Mouse (Mus musculus) lung, embryonic 14.5 days (tissue): ENCODE data around the gene Myl3. TPM values are rescaled to one million over a fixed set of nuclear protein-coding genes. Genes with fewer than 3 reads are reported as not detected.

Experiments used
- ATAC-seq: fragments of 200-750 bp; cut with Nextera tagmentation; 2 replicates; pipeline ENCODE4 v1.8.0; 2017; ENCODE audit warnings: mild to moderate bottlenecking, moderate TSS enrichment, moderate library complexity; ENCODE audit not compliant: insufficient read depth
- DNase-seq: peaks from one replicate; pipeline ENCODE4 v3.0.0-alpha.2; 2015
- H3K27ac ChIP-seq: fragments of 300-500 bp; sonication (generic); 2 replicates; pipeline ENCODE4 v1.5.1; 2014; ENCODE audit warnings: low read depth, mild to moderate bottlenecking, moderate library complexity
- H3K27me3 ChIP-seq: fragments of 300-500 bp; sonication (generic); 2 replicates; pipeline ENCODE4 v1.6.1; 2014; ENCODE audit warnings: low read length, control low read depth; ENCODE audit not compliant: insufficient read depth
- H3K36me3 ChIP-seq: fragments of 300-500 bp; sonication (generic); 2 replicates; pipeline ENCODE4 v1.6.1; 2014; ENCODE audit warnings: control low read depth; ENCODE audit not compliant: insufficient read depth
- H3K4me1 ChIP-seq: fragments of 300-500 bp; sonication (generic); 2 replicates; pipeline ENCODE4 v1.6.1; 2014; ENCODE audit warnings: antibody characterized with exemption, control low read depth; ENCODE audit not compliant: insufficient read depth
- H3K4me2 ChIP-seq: fragments of 300-500 bp; sonication (generic); 2 replicates; pipeline ENCODE4 v1.6.1; 2014; ENCODE audit warnings: mild to moderate bottlenecking
- H3K4me3 ChIP-seq: fragments of 300-500 bp; sonication (generic); 2 replicates; pipeline ENCODE4 v1.5.1; 2014; ENCODE audit warnings: low read depth, low read length
- H3K9ac ChIP-seq: fragments of 300-500 bp; sonication (generic); 2 replicates; pipeline ENCODE4 v1.6.1; 2014
- H3K9me3 ChIP-seq: fragments of 300-500 bp; sonication (generic); 2 replicates; pipeline ENCODE4 v1.6.1; 2016; ENCODE audit warnings: low read depth, low read length, control low read depth
- CTCF ChIP-seq: IDR thresholded peaks from 2 replicates; pipeline ENCODE4 v1.5.1; 2016; ENCODE audit warnings: antibody characterized with exemption, low read depth
- WGBS: fragments of 180-500 bp; shearing (Covaris S2); extraction: QIAGEN DNeasy Blood & Tissue Kit; methylation state at CpG from one replicate; pipeline ENCODE4 v1.1.7; 2014; 5-methylcytosine and 5-hydroxymethylcytosine counted together
- polyA plus RNA-seq: library from polyadenylated mRNA; unstranded; fragments of >200 nt; fragmentation: Nextera tagmentation; extraction: Ambion mirVana; gene quantifications from 2 replicates; pipeline ENCODE4 v1.2.1, GENCODE M21; 2014

Myl3 gene
- polyA plus RNA-seq, 1 experiment from 2014 or later: 1.9 TPM

DNA sequence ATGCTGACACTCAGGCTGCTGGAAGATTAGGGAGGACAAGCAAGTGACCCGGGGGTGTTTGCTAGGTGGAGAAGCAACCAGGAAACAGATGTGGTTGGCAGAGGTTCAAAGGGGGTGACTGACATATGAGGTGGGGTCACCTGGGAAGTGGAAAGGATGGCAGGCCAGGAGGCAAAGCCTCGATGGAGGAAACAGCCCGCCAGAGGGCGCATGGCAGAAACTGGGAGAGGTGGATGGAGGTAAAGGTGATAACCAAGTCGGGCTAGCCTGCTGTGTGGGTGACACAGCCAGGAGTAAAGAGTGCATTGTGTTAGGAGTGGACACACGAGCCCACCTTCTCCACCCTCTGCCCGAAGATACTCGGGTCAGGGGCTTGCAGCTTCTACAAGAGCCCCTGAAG, 11.8 kb upstream of the Myl3 start:
- no peak for ATAC-seq
- H3K27ac ChIP-seq: no peak overlapping the region
- peak; percentile 66 for DNase-seq
- H3K36me3 ChIP-seq: peaks cover 56% of the 10 kb centered on the region
- 18% methylated on average over 8 of the region's 8 CpGs for WGBS
- H3K9me3 ChIP-seq: no peaks in the 10 kb centered on the region
- H3K27me3 ChIP-seq: peaks cover 5% of the 10 kb centered on the region; the same call in 1 of the 2 replicates
- H3K4me1 ChIP-seq: peaks cover 6% of the 10 kb centered on the region; the same call in 1 of the 2 replicates
- H3K4me3 ChIP-seq: no peak overlapping the region
- TF ChIP-seq CTCF: peak; percentile 69
- no peak overlapping the region for H3K9ac ChIP-seq
- no peak overlapping the region for H3K4me2 ChIP-seq

DNA sequence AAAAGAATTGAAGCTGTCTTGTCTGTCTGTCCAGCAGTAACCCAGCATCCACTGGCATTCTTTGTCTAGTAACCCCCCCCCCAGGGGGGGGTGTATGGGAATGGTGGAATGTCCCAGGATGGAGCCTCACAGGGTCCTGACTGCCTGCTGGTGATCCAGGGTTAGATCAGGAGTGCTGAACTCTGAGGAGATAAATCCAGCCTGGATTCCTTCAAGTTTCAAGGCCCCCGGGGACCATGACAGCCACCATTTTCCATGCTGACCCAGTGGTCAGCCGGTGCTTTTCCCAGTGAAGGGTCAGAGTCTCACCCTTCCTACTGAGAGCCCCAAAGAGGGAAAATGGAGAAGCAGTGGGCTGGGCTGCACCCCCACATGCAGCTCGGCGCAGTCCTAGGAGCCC, 9.8 kb upstream of the Myl3 start:
- H3K4me3 ChIP-seq: no peak overlapping the region
- H3K27ac ChIP-seq: no peak overlapping the region; the same call in 1 of the 2 replicates
- no peak for DNase-seq
- H3K4me1 ChIP-seq: peaks cover 6% of the 10 kb centered on the region; the same call in 1 of the 2 replicates
- H3K4me2 ChIP-seq: peak overlapping the region; percentile 59; the same call in 1 of the 2 replicates
- peaks cover 47% of the 10 kb centered on the region for H3K36me3 ChIP-seq
- whole genome bisulfite sequencing: 42% methylated on average over 4 of the region's 4 CpGs
- TF ChIP-seq CTCF: no peak
- H3K27me3 ChIP-seq: peaks cover 5% of the 10 kb centered on the region; the same call in 1 of the 2 replicates
- no peaks in the 10 kb centered on the region for H3K9me3 ChIP-seq
- ATAC-seq: no peak
- H3K9ac ChIP-seq: no peak overlapping the region

DNA sequence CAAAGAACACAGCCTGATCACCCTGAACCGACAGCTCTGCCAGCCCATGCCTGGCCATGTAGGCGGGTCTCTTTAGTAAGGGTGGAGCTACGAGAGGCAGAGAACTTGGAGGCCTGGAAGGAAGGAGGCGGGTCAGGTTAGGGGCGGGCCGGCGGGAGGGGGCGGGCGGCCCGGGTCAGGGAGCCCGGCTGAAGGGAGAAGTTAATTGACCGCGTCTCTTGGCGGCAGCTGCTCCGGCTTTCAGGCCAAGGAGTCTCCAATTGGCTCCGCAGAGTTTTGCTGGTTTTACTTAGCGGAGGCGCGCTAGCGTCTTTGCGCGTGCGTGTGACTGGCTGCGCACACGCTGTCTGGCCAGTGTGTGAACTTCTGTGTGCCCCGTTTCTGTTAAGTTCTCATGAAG, 9.0 kb upstream of the Myl3 start:
- no peaks in the 10 kb centered on the region for H3K9me3 ChIP-seq

DNA sequence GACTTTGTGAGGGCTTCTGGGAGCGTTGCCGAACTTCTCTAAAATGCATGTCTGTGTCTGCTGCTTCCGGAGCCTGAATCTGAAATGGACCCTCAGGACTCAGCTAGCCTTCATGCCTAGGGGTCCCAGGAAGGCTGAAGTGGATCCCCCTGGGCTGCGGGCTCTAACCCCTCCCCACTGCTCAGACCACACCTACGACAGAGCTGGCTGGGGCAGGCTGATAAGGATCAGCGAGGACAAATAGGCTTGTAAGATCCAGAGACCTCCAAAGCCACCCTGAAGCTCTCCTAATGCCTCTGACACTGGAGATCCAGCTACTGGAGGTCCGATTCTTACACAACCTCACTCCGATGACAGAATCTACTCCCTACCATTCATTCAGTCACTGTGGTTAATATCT, 8.6 kb upstream of the Myl3 start:
- TF ChIP-seq CTCF: no peak
- 7% methylated on average over 8 of the region's 8 CpGs for WGBS
- no peaks in the 10 kb centered on the region for H3K27me3 ChIP-seq
- peak; percentile 19; the same call in 1 of the 2 replicates for ATAC-seq
- H3K9me3 ChIP-seq: no peaks in the 10 kb centered on the region
- H3K4me1 ChIP-seq: peaks cover 6% of the 10 kb centered on the region; the same call in 1 of the 2 replicates
- peaks cover 41% of the 10 kb centered on the region for H3K36me3 ChIP-seq
- H3K27ac ChIP-seq: peak overlapping the region; percentile 39
- no peak for DNase-seq
- peak overlapping the region; percentile 29 for H3K4me3 ChIP-seq
- peak overlapping the region; percentile 42; the same call in 1 of the 2 replicates for H3K9ac ChIP-seq
- peak overlapping the region; percentile 59 for H3K4me2 ChIP-seq

More for the DNA sequence above, 9.0 kb upstream of the Myl3 start:
- Histone ChIP-seq H3K27ac (peak overlapping the region; percentile 39; the same call in 1 of the 2 replicates), H3K4me2 (peak overlapping the region; percentile 59), H3K36me3 (peaks cover 46% of the 10 kb centered on the region), H3K4me3 (peak overlapping the region; percentile 29), H3K9ac (peak overlapping the region; percentile 42), H3K4me1 (peaks cover 6% of the 10 kb centered on the region; the same call in 1 of the 2 replicates), H3K27me3 (peaks cover 3% of the 10 kb centered on the region; the same call in 1 of the 2 replicates)
- DNase-seq (peak; percentile 95), ATAC-seq (peak; percentile 93)
- 0% methylated on average over 26 of the region's 26 CpGs for WGBS
- no peak for TF ChIP-seq CTCF

DNA sequence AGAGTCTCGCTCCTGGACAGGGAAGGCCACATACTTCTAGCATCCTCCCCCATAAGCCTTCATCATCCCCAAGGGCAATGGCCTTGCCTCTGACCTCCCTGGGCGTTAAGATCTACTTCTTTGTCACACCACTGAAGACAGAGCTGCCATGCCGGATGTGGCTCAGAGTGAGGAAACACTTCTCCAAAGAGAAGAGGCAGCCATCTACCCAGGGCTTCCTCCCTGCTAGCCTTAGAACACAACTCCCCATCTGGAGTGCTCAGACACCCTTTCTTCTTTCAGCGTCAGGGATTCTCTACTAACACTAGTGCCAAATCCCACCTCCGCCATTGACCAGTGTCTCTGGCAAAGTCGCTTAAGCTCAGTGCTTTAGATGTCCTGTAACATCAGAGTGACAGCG, 7.5 kb upstream of the Myl3 start:
- 60% methylated on average over 7 of the region's 7 CpGs for WGBS
- no peak for TF ChIP-seq CTCF
- peaks cover 6% of the 10 kb centered on the region; the same call in 1 of the 2 replicates for H3K4me1 ChIP-seq
- no peak overlapping the region for H3K9ac ChIP-seq
- DNase-seq (no peak), ATAC-seq (no peak)
- peaks cover 37% of the 10 kb centered on the region for H3K36me3 ChIP-seq
- no peak overlapping the region for H3K4me3 ChIP-seq
- H3K27me3 ChIP-seq: no peaks in the 10 kb centered on the region
- H3K27ac ChIP-seq: no peak overlapping the region
- H3K9me3 ChIP-seq: no peaks in the 10 kb centered on the region
- no peak overlapping the region for H3K4me2 ChIP-seq

DNA sequence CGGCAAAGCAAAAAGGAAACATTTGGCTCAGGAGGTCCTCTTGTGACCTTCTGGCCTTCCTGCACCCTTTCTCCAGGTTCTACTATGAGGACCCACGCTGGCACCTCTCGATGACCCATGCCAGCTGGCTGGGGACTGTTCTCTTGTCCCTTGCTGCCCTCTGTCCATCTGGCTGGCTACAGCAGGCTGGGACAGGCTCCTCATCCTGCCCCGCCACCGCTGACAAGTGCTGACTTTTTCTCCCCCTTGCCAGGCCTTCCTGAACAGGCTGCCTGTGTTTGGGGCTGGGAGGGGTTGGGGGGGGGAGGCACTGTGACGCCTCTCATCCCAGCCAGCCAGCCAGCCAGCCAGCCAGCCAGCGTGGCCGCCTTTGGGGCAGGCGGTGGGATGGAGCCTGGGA, 5.3 kb upstream of the Myl3 start:
- peaks cover 4% of the 10 kb centered on the region; the same call in 1 of the 2 replicates for H3K27me3 ChIP-seq
- H3K36me3 ChIP-seq: peaks cover 35% of the 10 kb centered on the region; the same call in 1 of the 2 replicates
- H3K9ac ChIP-seq: no peak overlapping the region
- H3K4me3 ChIP-seq: no peak overlapping the region
- no peak overlapping the region for H3K27ac ChIP-seq
- H3K4me2 ChIP-seq: no peak overlapping the region
- no peak for ATAC-seq
- no peak for TF ChIP-seq CTCF
- H3K9me3 ChIP-seq: no peaks in the 10 kb centered on the region
- no peak for DNase-seq
- H3K4me1 ChIP-seq: 0 out of 2 replicates have a peak, but pooled peaks cover 6% of the 10 kb centered on the region
- WGBS: 38% methylated on average over 9 of the region's 9 CpGs

DNA sequence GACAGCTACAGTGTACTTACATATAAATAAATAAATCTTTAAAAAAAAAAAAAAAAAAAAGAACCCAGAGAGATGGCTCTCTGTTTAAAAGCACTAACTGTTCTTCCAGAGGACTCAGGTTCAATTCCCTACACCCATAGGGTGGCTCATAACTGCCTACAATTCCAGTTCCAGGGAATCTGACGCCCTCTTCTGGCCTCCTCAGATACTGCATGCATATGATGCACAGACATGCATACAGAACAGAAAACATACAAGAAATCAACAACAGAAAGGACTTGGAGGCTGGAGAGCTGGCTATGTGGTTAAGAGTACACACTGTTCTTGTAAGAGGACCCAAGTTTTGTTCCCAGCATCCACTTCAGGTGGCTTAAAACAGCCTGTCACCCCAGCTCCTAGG, 3.6 kb upstream of the Myl3 start:
- H3K4me1 ChIP-seq: 0 out of 2 replicates have a peak, but pooled peaks cover 5% of the 10 kb centered on the region
- whole genome bisulfite sequencing: 21% methylated on average over 1 of the region's 1 CpGs

More for the DNA sequence above, 3.6 kb upstream of the Myl3 start:
- H3K27ac ChIP-seq: no peak overlapping the region
- ATAC-seq: no peak
- H3K4me3 ChIP-seq: no peak overlapping the region
- peak; percentile 54 for TF ChIP-seq CTCF
- H3K36me3 ChIP-seq: peaks cover 31% of the 10 kb centered on the region; the same call in 1 of the 2 replicates
- no peaks in the 10 kb centered on the region for H3K9me3 ChIP-seq
- H3K27me3 ChIP-seq: peaks cover 18% of the 10 kb centered on the region; the same call in 1 of the 2 replicates
- no peak for DNase-seq
- no peak overlapping the region for H3K4me2 ChIP-seq
- no peak overlapping the region for H3K9ac ChIP-seq
